Mouse (Mus musculus): ENCODE measurements at regions not wholly inside any gene's neighbourhood (a gene's known extent, or its start where the extent isn't known, plus 50 kb on each side); places are given as distances from the start of the nearest gene placed in this dataset.
"Not testable (repeated sequence)": the region's sequence is repeated elsewhere in the genome, so short reads cannot be mapped to it uniquely, and the experiment has no call there.

DNA sequence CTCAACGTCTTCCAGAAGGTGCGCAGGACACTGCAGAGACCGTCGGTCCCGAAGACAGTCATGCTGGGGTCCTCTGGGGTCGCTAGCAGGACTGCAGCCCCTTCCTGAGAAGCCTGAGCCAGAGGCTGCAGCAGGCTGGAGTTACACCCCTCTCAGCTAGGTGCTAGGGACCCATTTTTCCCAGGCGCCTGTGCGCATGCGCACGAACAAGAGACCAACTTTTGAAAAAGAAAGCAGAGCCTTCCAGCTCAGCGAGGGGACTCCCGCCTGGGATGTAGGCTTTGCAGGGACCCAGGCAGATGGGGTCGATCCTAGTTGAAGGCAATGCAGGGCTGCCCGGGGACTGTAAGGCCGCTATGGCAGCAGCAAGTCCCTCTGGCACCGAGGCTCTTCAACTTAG lies 104.7 kb upstream of the Atg7 start:
- DNase-seq (ENCODE audit: low spot score in 2 of 2) = not testable (repeated sequence)

DNA sequence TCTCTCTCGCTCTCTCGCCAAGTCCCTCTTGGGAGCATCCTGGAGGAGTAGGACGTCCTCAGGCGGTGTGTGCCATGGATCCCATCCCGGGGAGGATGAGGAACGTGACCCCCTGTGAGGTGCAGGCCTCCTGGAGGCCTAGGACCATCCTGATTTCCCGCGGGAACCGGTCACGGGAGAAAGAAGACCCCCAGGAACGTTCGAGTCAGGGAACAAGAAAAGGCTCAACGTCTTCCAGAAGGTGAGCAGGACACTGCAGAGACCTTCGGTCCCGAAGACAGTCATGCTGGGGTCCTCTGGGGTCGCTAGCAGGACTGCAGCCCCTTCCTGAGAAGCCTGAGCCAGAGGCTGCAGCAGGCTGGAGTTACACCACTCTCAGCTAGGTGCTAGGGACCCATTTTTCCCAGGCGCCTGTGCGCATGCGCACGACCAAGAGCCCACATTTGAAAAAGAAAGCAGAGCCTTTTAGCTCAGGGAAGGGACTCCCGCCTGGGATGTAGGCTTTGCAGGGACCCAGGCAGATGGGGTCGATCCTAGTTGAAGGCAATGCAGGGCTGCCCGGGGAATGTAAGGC lies 92.7 kb upstream of the Atg7 start:
- not testable (repeated sequence) for DNase-seq (ENCODE audit: low spot score in 2 of 2)

GRCm38 (mm10) chr6:114553072-114553471 lies 89.8 kb upstream of the Atg7 start:
- DNase-seq (ENCODE audit: low spot score in 2 of 2) = peak in 1 of 2 experiments; percentile 5

DNA sequence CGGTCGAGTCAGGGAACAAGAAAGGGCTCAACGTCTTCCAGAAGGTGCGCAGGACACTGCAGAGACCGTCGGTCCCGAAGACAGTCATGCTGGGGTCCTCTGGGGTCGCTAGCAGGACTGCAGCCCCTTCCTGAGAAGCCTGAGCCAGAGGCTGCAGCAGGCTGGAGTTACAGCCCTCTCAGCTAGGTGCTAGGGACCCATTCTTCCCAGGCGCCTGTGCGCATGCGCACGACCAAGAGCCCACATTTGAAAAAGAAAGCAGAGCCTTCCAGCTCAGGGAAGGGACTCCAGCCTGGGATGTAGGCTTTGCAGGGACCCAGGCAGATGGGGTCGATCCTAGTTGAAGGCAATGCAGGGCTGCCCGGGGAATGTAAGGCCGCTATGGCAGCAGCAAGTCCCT lies 87.7 kb upstream of the Atg7 start:
- not testable (repeated sequence) for DNase-seq (ENCODE audit: low spot score in 2 of 2)

DNA sequence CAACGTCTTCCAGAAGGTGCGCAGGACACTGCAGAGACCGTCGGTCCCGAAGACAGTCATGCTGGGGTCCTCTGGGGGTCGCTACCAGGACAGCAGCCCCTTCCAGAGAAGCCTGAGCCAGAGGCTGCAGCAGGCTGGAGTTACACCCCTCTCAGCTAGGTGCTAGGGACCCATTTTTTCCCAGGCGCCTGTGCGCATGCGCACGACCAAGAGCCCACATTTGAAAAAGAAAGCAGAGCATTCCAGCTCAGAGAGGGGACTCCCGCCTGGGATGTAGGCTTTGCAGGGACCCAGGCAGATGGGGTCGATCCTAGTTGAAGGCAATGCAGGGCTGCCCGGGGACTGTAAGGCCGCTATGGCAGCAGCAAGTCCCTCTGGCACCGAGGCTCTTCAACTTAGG lies 65.6 kb upstream of the Atg7 start:
- peak in 1 of 2 experiments; percentile 4 for DNase-seq (ENCODE audit: low spot score in 2 of 2)
